Mouse (Mus musculus) intestine, postnatal 0 days (tissue): Measurements from ENCODE around the gene Hsf4. TPM values are rescaled to one million over a fixed set of nuclear protein-coding genes. Genes with fewer than 3 reads are reported as not detected.
A peak's percentile ranks its signal among the peaks of the same experiment; 100 is the strongest.

ENCODE experiments used
- ATAC-seq: fragments of 200-750 bp; cut with Nextera tagmentation; 2 replicates; pipeline ENCODE4 v1.8.0; 2017; ENCODE audit warnings: mild to moderate bottlenecking, moderate TSS enrichment, moderate library complexity
- H3K27ac ChIP-seq: fragments of 300-500 bp; sonication (generic); 2 replicates; pipeline ENCODE4 v1.5.1; 2014; ENCODE audit warnings: mild to moderate bottlenecking, low read depth, low read length, moderate library complexity
- H3K27me3 ChIP-seq: fragments of 300-500 bp; sonication (generic); replicated peaks from 2 replicates; pipeline ENCODE4 v1.6.1; 2014; ENCODE audit warnings: low read length, mixed read lengths; ENCODE audit not compliant: control insufficient read depth, insufficient read depth
- H3K36me3 ChIP-seq: fragments of 300-500 bp; sonication (generic); 2 replicates; pipeline ENCODE4 v1.6.1; 2014; ENCODE audit warnings: mild to moderate bottlenecking, moderate library complexity; ENCODE audit not compliant: control insufficient read depth, insufficient read depth
- H3K4me1 ChIP-seq: fragments of 300-500 bp; sonication (generic); replicated peaks from 2 replicates; pipeline ENCODE4 v1.6.1; 2014; ENCODE audit warnings: antibody characterized with exemption, low read length, mixed read lengths; ENCODE audit not compliant: control insufficient read depth, insufficient read depth
- H3K4me2 ChIP-seq: fragments of 300-500 bp; sonication (generic); replicated peaks from 2 replicates; pipeline ENCODE4 v1.6.1; 2014; ENCODE audit warnings: low read depth, mild to moderate bottlenecking, moderate library complexity
- H3K4me3 ChIP-seq: fragments of 300-500 bp; sonication (generic); 2 replicates; pipeline ENCODE4 v1.5.1; 2014; ENCODE audit warnings: low read depth, low read length
- H3K9ac ChIP-seq: fragments of 300-500 bp; sonication (generic); 2 replicates; pipeline ENCODE4 v1.6.1; 2014; ENCODE audit warnings: mild to moderate bottlenecking, low read depth, low read length
- H3K9me3 ChIP-seq: fragments of 300-500 bp; sonication (generic); 2 replicates; pipeline ENCODE4 v1.6.1; 2016; ENCODE audit warnings: mixed run types; ENCODE audit not compliant: control insufficient read depth
- CTCF ChIP-seq: sonication (generic); IDR thresholded peaks from 2 replicates; pipeline ENCODE4 v1.5.1; 2016; ENCODE audit warnings: low read depth, mild to moderate bottlenecking, control low read depth, antibody characterized with exemption, moderate library complexity
- WGBS: fragments of 180-500 bp; shearing (Covaris S2); extraction: QIAGEN DNeasy Blood & Tissue Kit; methylation state at CpG from one replicate; pipeline ENCODE4 v1.1.7; 2014; 5-methylcytosine and 5-hydroxymethylcytosine counted together
- polyA plus RNA-seq: library from polyadenylated mRNA; unstranded; fragments of >200 nt; fragmentation: Nextera tagmentation; extraction: Ambion mirVana; gene quantifications from 2 replicates; pipeline ENCODE4 v1.2.1, GENCODE M21; 2015

Gene Hsf4
- polyA plus RNA-seq, 1 experiment from 2014 or later: 0.48 TPM

GRCm38 (mm10) chr8:105278911-105279334 lies 9.3 kb downstream of the Hsf4 start:
- WGBS: 2% methylated on average over 28 of the region's 28 CpGs

DNA sequence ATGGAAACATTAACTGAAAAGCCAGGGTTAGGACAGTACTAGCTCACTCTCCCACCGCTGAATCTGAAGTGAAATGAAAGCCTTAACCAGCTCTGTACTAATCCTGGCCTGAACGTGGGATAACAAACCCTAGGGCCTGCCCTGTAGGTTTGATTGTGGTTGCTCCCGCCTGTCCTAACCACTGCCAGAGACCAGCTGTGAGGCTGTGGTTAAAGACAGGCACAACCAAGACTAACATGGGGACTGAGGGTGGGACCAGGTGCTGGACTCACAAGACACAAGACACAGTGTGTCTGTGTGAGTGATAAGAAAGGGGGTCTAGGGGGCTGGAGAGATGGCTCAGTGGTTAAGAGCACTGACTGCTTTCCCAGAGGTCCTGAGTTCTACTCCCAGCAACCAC lies 11.0 kb downstream of the Hsf4 start:
- Histone ChIP-seq H3K27me3 (peaks cover 31% of the 10 kb centered on the region), H3K4me2 (no peak overlapping the region), H3K27ac (no peak overlapping the region), H3K9ac (no peak overlapping the region), H3K4me3 (no peak overlapping the region), H3K9me3 (no peaks in the 10 kb centered on the region), H3K36me3 (no peaks in the 10 kb centered on the region), H3K4me1 (peaks cover 9% of the 10 kb centered on the region)
- no peak for TF ChIP-seq CTCF
- WGBS: 85% methylated on average over 3 of the region's 3 CpGs
- no peak for ATAC-seq

More at GRCm38 (mm10) chr8:105278911-105279334, 9.3 kb downstream of the Hsf4 start:
- Histone ChIP-seq H3K27ac (no peak overlapping the region), H3K4me3 (peak overlapping the region; percentile 27), H3K27me3 (peaks cover 46% of the 10 kb centered on the region), H3K9me3 (no peaks in the 10 kb centered on the region), H3K9ac (no peak overlapping the region), H3K4me2 (peak overlapping the region; percentile 55), H3K4me1 (peaks cover 9% of the 10 kb centered on the region), H3K36me3 (no peaks in the 10 kb centered on the region)
- peak; percentile 68 for ATAC-seq
- TF ChIP-seq CTCF: peak; percentile 65

GRCm38 (mm10) chr8:105281821-105282220 lies 12.2 kb downstream of the Hsf4 start:
- no peak for TF ChIP-seq CTCF
- Histone ChIP-seq H3K9me3 (no peaks in the 10 kb centered on the region), H3K4me1 (no peaks in the 10 kb centered on the region; the same call in 1 of the 2 replicates), H3K27ac (no peak overlapping the region), H3K4me3 (no peak overlapping the region), H3K27me3 (peaks cover 23% of the 10 kb centered on the region), H3K9ac (no peak overlapping the region), H3K36me3 (no peaks in the 10 kb centered on the region), H3K4me2 (no peak overlapping the region)
- ATAC-seq: no peak
- 86% methylated on average over 12 of the region's 12 CpGs for WGBS

- Histone ChIP-seq H3K4me2 (no peak overlapping the region), H3K36me3 (no peaks in the 10 kb centered on the region), H3K4me1 (no peaks in the 10 kb centered on the region; the same call in 1 of the 2 replicates), H3K9ac (no peak overlapping the region), H3K27ac (no peak overlapping the region), H3K27me3 (peaks cover 19% of the 10 kb centered on the region), H3K9me3 (no peaks in the 10 kb centered on the region), H3K4me3 (no peak overlapping the region)
- no peak for ATAC-seq
- no peak for TF ChIP-seq CTCF
- WGBS: 83% methylated on average over 4 of the region's 4 CpGs
Measured at GRCm38 (mm10) chr8:105282239-105282638, 12.6 kb downstream of the Hsf4 start.

DNA sequence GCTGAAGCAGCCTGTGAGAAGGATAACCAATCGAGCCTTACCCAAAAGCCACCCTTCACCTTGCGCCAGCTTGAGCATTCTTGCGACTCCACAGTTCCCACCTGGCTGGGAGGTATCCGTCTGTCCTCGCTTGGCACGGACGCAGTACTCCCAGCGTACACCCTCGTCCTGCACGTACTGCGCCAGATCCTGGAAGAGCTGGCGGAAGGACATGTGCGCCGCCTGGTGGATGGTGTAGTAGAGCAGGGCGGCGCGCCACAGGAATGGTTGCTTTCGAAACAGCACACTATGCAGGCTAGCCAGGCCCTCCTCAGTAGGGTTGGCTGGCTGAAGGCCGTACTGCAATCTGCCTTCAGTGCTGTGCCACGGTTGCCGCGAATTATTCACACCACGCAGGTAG lies 13.5 kb downstream of the Hsf4 start:
- H3K27ac ChIP-seq: no peak overlapping the region

DNA sequence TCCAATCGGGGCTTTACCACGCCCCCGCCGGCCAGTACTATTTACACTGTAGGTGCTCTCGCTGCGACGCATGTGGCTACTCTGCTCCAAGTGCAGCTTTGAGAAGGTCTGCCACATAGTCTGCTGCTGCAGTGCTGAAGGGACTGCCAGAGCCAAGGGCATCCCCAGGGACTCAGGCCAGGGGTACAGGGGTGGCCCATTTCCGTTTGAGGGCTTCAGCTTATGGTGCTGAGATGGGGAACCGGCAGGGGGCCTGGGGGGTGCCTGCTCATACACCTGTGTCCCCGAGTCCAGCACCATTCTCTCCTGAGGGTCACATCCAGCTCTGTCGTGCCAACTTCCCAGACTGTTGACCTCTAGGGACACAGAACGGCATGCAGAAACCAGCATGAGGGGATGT lies 15.9 kb downstream of the Hsf4 start:
- Histone ChIP-seq H3K36me3 (no peaks in the 10 kb centered on the region), H3K27me3 (peaks cover 9% of the 10 kb centered on the region), H3K9me3 (no peaks in the 10 kb centered on the region), H3K4me2 (no peak overlapping the region), H3K4me1 (peaks cover 11% of the 10 kb centered on the region; the same call in 1 of the 2 replicates), H3K27ac (no peak overlapping the region), H3K4me3 (no peak overlapping the region), H3K9ac (no peak overlapping the region)
- TF ChIP-seq CTCF: no peak
- WGBS: 49% methylated on average over 12 of the region's 12 CpGs
- ATAC-seq: no peak

More for the DNA sequence above, 13.5 kb downstream of the Hsf4 start:
- Histone ChIP-seq H3K4me3 (no peak overlapping the region), H3K9me3 (no peaks in the 10 kb centered on the region), H3K9ac (no peak overlapping the region), H3K4me1 (no peaks in the 10 kb centered on the region; the same call in 1 of the 2 replicates), H3K27me3 (peaks cover 16% of the 10 kb centered on the region), H3K4me2 (no peak overlapping the region; the same call in 1 of the 2 replicates), H3K36me3 (no peaks in the 10 kb centered on the region)
- peak; percentile 96 for TF ChIP-seq CTCF
- WGBS: 39% methylated on average over 23 of the region's 23 CpGs
- ATAC-seq: peak; percentile 60

DNA sequence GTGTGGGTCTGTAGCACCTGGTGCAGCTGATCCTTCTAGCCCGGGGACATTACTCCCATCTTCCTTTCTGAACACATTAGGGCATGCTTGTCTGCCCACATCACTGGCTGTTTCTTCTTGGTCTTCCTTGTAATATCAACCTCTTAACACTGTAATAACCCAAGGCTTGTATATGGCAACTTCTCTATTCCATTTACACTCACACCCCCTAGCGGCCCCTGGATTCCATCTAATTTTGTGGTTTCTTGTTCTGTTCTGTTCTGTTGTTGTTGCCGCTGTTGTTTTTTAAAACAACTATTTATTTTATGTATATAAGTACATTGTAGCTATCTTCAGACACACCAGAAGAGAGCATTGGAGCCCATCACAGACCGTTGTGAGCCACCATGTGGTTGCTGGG lies 17.3 kb downstream of the Hsf4 start:
- Histone ChIP-seq H3K9ac (no peak overlapping the region), H3K9me3 (no peaks in the 10 kb centered on the region), H3K4me3 (no peak overlapping the region), H3K27ac (no peak overlapping the region), H3K4me1 (peaks cover 13% of the 10 kb centered on the region; the same call in 1 of the 2 replicates), H3K36me3 (no peaks in the 10 kb centered on the region), H3K4me2 (no peak overlapping the region), H3K27me3 (peaks cover 12% of the 10 kb centered on the region)
- 90% methylated on average over 4 of the region's 4 CpGs for WGBS
- ATAC-seq: no peak
- no peak for TF ChIP-seq CTCF
